Mouse (Mus musculus): ENCODE measurements around the gene Krtap3-3. TPM values are rescaled to one million over a fixed set of nuclear protein-coding genes. Genes with fewer than 3 reads are reported as not detected.
"Not testable (repeated sequence)": the region's sequence is repeated elsewhere in the genome, so short reads cannot be mapped to it uniquely, and the experiment has no call there.

The Krtap3-3 gene
- not detected for total RNA-seq (2021)

GRCm38 (mm10) chr11:99550765-99551164, at the start of gene Krtap3-3:
Krtap3-3 (minus strand) TSS chr11:99550865.
- DNase-seq (ENCODE audit: extremely low spot score in 1 of 2, low spot score in 1 of 2) = no peak

GRCm38 (mm10) chr11:99597742-99598141, 47.1 kb upstream of the Krtap3-3 start, which contains the start of gene Krtap9-3:
Krtap9-3 (minus strand) TSS chr11:99598105.
- DNase-seq (ENCODE audit: extremely low spot score in 1 of 2, low spot score in 1 of 2) = not testable (repeated sequence)

- no peak for DNase-seq (ENCODE audit: extremely low spot score in 1 of 2, low spot score in 1 of 2)
Measured at GRCm38 (mm10) chr11:99590981-99591380, 40.3 kb upstream of the Krtap3-3 start, which contains the start of gene Krtap1-3. Krtap1-3 (minus strand) TSS chr11:99591339.

- peak in 1 of 2 experiments; percentile 35 for DNase-seq (ENCODE audit: extremely low spot score in 1 of 2, low spot score in 1 of 2)
Measured at GRCm38 (mm10) chr11:99585096-99585495, 34.4 kb upstream of the Krtap3-3 start.

GRCm38 (mm10) chr11:99583245-99583704, 32.6 kb upstream of the Krtap3-3 start, which contains the start of gene Krtap1-4:
Krtap1-4 (minus strand) TSS chr11:99583654.
- DNase-seq (ENCODE audit: extremely low spot score in 1 of 2, low spot score in 1 of 2) = no peak

GRCm38 (mm10) chr11:99581564-99581963, 30.9 kb upstream of the Krtap3-3 start:
- no peak for DNase-seq (ENCODE audit: extremely low spot score in 1 of 2, low spot score in 1 of 2)

GRCm38 (mm10) chr11:99581051-99581450, 30.4 kb upstream of the Krtap3-3 start:
- DNase-seq (ENCODE audit: extremely low spot score in 1 of 2, low spot score in 1 of 2) = no peak

- no peak for DNase-seq (ENCODE audit: extremely low spot score in 1 of 2, low spot score in 1 of 2)
Measured at GRCm38 (mm10) chr11:99580636-99581035, 30.0 kb upstream of the Krtap3-3 start, which contains the start of gene Krtap1-5. Krtap1-5 (minus strand) TSS chr11:99581016.

- peak; percentile 53 to 77 for DNase-seq (ENCODE audit: extremely low spot score in 1 of 2, low spot score in 1 of 2)
Measured at GRCm38 (mm10) chr11:99574106-99574505, 23.4 kb upstream of the Krtap3-3 start.

- no peak for DNase-seq (ENCODE audit: extremely low spot score in 1 of 2, low spot score in 1 of 2)
Measured at GRCm38 (mm10) chr11:99573164-99573563, 22.5 kb upstream of the Krtap3-3 start.

GRCm38 (mm10) chr11:99566530-99566929, 15.9 kb upstream of the Krtap3-3 start, which contains the start of gene Krtap3-1:
Krtap3-1 (minus strand) TSS chr11:99566630.
- DNase-seq (ENCODE audit: extremely low spot score in 1 of 2, low spot score in 1 of 2) = no peak

- DNase-seq (ENCODE audit: extremely low spot score in 1 of 2, low spot score in 1 of 2) = no peak
Measured at GRCm38 (mm10) chr11:99562580-99562979, 11.9 kb upstream of the Krtap3-3 start.

GRCm38 (mm10) chr11:99559366-99559765, 8.7 kb upstream of the Krtap3-3 start, which contains the start of gene Gm11939:
Gm11939 (minus strand) TSS chr11:99559466.
- DNase-seq (ENCODE audit: extremely low spot score in 1 of 2, low spot score in 1 of 2) = no peak

- no peak for DNase-seq (ENCODE audit: extremely low spot score in 1 of 2, low spot score in 1 of 2)
Measured at GRCm38 (mm10) chr11:99557976-99558745, 7.5 kb upstream of the Krtap3-3 start.

- DNase-seq (ENCODE audit: extremely low spot score in 1 of 2, low spot score in 1 of 2) = no peak
Measured at GRCm38 (mm10) chr11:99556753-99557152, 6.1 kb upstream of the Krtap3-3 start, which contains the start of gene Krtap3-2. Krtap3-2 (minus strand) TSS chr11:99556853.

- DNase-seq (ENCODE audit: extremely low spot score in 1 of 2, low spot score in 1 of 2) = no peak
Measured at GRCm38 (mm10) chr11:99556195-99556594, 5.5 kb upstream of the Krtap3-3 start.

- no peak for DNase-seq (ENCODE audit: extremely low spot score in 1 of 2, low spot score in 1 of 2)
Measured at GRCm38 (mm10) chr11:99547892-99548291, 2.8 kb downstream of the Krtap3-3 start.

- peak; percentile 9 to 46 for DNase-seq (ENCODE audit: extremely low spot score in 1 of 2, low spot score in 1 of 2)
Measured at GRCm38 (mm10) chr11:99539721-99540120, 10.9 kb downstream of the Krtap3-3 start.

GRCm38 (mm10) chr11:99521288-99521860, 29.3 kb downstream of the Krtap3-3 start, which contains the start of gene Krt39:
Krt39 (minus strand) TSS chr11:99521338.
- DNase-seq (ENCODE audit: extremely low spot score in 1 of 2, low spot score in 1 of 2) = no peak

GRCm38 (mm10) chr11:99514098-99514497, 36.6 kb downstream of the Krtap3-3 start:
- DNase-seq (ENCODE audit: extremely low spot score in 1 of 2, low spot score in 1 of 2) = no peak

All from layer of hippocampus, postnatal 25 days (tissue).